Mouse (Mus musculus) cerebellum, postnatal 10 days (tissue): Measurements from ENCODE around the gene B4galt1.

Experiments used
- DNase-seq, 2 experiments: peaks; one replicate each; pipeline ENCODE4 v3.0.0; 2021; ENCODE audit warnings: mixed read lengths in 2 of 2

The B4galt1 gene

DNA sequence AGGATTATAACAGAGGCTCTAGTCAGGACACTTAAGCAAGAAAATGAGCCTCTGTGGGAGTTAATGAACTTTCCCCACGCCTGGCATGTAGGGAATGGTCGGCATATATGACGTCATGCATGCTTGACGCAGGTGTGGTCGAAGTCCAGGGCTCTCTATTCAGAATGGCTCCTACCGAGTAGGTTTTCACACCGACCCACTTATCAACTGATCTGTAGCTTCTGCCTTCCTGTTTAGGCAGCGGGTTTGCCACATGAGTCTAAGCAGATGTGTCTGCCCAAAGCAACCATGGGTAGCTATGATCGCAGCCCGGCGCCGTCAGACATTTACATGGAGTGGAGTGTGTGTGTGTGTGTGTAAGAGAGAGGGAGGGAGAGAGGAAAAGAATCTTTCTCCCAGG lies 14.6 kb downstream of the B4galt1 start:
- no peak for DNase-seq

DNA sequence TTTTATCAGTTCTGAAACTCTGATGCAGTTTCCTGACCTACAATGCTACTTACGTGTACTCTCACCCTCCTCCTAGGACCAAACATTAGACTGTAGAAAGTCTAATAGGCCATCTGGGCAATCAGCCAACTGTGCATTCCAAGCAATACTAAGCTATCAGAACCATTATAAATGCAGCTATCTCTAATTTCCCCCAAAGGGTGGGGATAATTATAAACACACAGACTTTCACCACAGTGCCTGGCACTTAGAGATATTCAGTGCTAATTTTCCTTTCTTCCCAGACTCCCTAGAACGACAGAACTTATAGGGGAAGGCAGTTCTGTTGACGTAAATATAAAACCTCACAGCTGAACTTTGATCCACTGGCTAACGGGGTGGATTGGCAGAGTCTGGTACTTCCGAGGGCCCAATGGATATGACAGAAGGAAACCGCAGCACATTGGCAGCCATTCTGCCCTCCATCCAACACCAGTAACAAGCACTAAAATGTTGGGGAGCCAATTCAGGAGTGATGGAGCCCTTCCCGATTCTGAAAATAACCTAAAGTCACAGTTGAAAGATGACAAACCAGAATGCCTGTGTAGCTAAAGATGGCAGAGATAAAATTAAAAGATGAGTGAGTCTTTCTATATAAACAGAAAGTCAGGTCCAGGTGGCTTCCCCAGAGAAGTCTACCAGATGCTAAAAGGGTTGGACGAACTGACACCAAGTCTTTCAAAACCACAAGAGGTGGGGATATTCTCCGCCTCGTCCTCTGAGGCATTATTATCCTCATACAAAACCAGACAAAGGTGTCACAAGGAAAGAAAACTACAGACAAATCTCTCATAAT lies 16.1 kb downstream of the B4galt1 start:
- DNase-seq: peak; percentile 30 to 34

DNA sequence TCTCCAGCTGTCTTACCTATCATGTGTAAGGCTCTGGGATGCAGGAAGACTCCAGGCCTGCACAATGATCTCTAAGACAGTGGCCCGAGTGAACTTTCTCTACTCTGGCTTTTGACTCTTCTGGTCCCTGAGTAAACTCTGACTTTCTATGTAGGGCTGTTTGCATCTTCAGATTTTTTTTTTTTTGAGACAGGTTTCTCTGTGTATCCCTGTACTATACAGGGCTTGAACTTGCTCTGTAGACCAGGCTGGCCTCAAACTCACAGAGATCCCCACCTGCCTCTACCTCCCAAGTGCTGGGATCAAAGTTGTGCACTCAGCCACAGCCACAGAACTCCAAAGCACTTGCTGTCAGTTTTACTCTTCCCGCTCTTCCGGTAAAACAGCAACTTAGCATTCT lies 16.8 kb downstream of the B4galt1 start:
- DNase-seq: no peak

DNA sequence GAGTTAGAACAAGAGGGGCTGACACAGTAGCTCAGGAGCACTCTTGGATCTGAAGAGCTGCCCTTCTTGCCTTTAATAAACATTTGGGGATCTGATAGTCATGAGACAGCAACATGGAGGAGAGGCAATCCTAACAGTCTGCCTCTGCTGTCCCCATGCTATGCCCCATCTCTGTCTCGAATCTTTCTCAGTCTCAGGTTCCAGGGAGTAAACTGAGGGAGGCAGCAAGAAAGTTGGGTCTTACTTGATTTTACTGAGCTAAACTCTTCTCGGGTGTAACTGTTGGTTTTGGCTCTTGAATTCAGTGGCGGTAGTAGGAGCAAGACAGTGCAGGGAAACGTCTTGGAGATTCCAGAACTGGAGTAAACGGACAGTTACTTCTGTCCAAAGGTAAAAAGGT lies 18.9 kb downstream of the B4galt1 start:
- no peak for DNase-seq

DNA sequence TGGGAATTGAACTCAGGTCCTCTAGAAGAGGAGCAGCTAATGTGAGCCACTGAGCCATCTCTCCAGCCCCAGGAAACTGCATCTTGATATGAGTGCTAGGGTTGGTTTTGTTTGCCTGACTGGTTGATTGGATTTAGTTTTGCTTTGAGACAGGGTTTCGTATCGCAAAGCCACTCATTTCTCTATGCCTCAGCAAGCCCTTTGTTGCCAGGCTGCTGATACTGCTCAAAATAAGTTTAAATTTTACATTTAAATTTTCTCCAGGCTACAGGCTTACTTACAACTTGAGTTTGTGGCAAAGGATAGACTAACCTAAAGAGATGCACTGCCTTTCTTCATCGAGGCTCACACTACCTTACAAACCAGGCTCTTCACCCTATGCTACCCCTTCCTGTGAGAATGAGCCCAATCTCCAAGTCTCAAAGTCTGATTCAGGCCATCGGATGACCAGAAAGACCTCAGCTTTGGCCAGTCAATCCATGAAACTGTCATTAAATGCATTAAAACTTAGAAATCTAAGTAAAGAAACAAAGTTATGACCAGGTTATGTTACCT lies 19.5 kb downstream of the B4galt1 start:
- DNase-seq: no peak

DNA sequence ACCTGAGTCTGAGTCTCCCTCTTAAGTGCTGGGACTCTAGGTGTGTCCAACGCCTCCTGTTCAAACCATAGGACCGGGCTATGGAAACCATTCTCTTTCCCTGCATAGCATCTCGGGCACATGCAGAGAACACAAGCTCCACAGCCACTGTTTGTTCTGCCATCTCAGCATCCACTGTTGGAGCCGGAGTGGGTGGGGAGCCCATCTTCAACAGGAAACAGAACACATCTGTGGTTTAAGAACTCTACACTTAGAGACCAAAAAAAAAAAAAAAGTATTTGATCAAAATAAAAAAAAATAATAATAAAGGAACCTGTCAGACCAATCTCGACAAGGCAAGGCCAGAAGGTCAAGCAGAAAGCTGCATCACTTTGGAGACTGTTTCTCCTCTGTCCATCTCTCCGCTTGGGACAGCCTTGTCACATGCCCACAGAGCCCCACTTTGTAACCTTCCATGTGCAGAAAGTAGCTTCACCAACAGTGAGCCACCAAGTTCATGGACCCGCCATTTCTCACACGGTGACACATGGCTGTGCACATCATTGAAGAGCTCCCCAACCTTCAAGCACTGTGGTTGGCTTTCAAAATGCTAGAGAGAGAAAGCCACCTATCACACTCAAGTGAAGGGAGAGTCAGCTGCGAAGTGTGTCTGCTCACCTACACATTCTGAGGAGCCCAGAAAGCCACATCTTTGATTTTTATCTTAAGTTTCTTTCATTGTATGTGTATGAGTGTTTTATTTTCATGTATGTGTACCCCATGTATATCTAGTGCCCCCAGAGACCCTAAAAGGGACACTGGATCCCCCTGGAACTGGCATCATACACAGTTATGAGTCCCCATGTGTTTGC lies 20.2 kb downstream of the B4galt1 start:
- DNase-seq: no peak

DNA sequence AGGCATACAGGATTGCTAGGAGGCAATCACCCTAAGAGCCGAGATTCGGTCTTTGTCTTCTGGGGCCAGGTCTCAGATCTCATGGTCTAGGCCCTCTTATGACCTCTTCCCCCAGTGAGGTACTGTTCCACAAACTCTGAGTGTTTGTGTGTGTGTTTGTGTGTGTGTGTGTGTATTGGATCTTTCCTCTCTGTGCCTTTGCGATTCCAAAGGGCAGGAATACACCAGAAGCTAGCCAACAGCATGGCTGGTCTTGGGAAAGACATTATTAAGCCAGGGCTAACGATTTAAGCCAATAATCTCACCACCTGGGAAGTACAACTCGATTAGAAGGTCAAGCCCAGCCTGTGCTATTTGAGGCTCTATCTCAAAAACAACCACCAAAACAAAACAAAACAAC lies 23.3 kb downstream of the B4galt1 start:
- DNase-seq: no peak

DNA sequence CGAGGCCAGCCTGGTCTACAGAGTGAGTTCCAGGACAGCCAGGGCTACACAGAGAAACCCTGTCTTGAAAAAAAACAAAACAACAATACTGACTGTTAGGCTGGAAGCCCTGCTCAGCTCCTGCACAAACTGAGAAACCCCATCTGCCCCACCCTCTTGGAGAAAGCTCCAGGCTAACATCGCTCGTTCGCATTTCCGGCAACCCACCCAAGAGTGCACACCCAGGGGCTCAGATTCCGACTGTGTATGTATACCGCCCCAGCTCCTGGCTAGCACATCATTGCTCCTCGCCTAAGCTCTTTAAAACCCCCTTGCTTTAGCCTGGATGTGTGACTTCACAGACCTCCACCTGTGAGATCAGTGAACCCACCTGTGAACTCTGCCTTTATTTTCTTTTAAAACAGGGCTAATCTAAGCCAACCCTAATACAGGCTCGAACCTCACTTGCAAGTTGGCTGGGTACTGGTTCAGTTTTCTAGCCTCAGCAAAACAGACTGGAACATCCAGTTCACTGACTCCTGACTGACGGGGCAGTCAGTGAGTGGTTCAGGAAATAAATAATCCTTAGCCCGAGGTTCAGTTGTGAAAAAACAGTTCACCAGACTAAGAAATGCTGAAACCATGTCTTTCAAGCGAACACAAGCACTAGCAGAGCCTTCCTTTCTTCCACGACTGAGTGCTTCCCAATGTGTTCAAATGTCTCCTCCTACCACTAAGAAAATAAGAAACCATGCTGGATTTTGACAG lies 24.0 kb downstream of the B4galt1 start:
- DNase-seq: no peak

DNA sequence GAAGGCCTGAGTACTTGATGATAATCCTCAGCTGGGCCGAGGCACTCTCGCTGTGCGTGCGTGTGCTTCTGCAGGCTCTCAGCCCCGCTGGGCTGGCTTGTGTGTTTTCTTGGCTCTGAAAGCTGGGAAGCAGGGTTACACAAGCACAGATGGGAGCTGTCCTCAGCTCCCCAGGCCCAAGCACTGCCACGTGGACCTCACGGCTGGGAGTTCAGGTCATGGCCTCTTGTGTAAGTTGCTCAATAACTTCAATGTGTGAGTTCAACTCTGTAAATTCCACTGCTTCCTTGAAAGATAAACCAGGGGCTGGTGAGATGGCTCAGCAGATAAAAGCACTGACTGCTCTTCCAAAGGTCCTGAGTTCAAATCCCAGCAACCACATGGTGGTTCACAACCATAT lies 24.9 kb downstream of the B4galt1 start:
- DNase-seq: peak in 1 of 2 experiments; percentile 19

DNA sequence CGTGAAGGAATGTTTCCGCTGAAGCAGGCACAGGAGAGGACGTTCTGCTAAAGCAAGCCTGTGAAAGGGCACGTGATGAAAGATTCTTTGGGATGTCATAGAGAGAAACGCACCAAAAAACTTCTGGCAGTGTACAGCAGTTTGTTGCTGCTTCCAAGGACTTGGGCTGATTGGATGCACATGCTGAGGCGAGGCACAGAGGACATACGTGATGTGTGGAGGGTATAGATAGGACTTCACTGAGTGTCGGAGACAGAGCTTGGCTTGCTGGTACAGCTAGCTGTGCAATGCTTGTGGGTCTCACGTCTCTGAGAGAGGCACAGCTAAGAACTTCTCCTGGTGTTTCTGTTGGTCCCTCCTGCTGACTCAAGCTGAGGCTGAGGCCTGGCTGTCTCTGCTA lies 25.9 kb downstream of the B4galt1 start:
- DNase-seq: no peak

DNA sequence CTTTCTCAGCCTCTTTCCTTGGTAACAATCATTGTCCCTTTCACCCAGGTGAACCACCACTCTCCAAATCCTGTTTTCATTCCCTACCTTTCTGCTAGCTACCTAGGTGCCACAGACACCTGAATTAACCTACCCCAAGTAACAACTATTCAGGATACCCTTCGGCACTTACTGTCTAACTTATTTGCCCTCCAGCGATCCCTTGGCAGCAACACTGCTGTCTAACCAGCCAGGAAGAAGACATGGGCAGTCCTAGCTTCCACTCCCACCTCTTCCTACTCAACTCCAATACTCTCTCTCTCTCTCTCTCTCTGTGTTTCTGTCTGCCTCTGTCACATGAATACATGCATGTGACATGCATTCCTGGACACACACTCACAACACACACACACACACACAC lies 27.0 kb downstream of the B4galt1 start:
- DNase-seq: no peak

DNA sequence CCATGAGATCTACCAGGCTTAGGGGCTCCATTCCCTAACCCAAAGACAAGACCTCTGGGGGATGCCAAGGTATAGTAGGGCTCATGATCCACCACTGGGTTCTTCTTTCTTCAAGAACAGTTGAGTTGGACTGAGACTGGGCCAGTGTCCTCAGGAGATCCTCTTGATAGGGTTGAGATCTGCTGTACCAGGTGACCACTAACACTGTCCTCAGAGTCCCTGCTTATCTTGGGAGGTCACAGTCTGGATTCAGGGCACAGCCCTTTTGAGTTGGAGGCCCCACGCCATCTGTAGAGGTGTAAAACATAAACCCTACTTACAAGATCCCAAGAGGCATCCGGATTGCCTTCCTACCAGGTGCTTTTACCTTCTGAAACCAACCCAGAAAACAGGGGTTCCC lies 27.8 kb downstream of the B4galt1 start:
- DNase-seq: no peak

DNA sequence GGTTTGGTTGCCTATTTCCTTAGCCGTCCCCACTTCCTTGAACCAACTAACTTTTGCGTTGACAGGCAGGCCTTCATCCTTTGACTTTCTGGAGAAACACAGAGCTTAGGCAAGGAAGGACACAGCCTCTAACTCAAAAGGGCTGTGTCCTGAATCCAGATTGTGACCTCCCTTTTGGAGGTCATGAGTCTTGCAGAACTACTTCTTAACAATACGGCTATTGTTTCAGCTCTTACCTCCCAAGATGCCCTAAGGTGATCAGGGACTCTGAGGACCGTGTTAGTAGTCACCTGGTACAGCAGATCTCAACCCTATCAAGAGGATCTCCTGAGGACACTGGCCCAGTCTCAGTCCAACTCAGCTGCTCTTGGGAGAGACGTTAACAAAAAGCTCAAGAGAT lies 28.7 kb downstream of the B4galt1 start:
- DNase-seq: no peak

DNA sequence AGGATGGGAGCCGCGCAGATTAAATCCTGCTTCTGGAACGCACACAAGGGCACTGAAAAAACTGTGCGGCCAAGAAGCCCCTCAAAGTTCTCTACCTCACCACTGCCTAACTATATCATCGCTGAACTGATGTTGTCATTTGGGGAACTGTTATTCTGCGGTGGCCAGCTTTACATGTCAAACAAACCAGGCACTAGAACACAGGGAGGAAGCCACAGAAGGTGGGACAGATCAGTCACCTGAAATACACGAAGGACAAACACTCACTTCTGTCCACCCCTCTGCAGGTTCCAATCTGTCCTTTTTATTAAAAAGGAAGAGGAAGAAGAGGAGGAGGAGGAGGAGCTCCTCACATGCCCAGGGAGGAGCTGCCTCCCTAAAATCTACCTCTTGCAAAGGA lies 29.3 kb downstream of the B4galt1 start:
- DNase-seq: no peak

DNA sequence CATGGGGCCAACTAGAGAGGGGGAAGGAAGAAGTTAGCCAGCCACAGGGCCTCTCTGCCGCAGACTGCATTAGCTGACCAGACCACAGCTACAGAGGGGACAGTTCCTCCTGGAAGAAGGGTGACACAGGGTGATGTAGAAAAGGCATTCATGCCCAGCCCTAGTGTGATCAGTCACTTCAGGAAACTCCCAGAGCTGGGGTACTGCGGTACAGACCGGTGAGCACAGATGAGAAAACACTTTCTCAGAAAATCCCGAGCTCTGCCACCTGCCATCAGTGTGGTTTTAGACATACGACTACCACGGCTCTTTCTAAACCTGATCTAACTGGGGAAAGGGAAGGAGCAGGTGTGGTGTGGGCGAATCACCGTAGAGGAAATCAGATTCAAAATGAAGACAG lies 30.1 kb downstream of the B4galt1 start:
- no peak for DNase-seq

DNA sequence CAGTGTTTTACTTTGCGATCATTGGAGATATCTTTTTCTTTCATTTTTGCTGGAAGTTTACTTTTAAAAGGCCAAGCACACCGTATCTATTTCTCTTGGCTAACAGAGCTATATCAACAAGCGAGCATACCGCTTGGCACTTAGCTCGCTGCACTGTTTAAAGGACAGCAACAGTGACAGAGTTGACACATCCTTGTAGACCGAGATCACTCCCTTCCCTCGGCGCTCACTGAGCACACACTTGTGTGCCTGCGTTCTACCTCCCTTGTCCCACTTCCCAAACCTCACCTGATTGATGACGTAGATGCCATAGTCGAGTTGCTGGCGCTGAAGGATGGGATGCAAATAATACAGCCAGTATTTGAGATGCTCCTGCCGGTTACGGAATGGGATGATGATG lies 30.7 kb downstream of the B4galt1 start:
- DNase-seq: no peak

DNA sequence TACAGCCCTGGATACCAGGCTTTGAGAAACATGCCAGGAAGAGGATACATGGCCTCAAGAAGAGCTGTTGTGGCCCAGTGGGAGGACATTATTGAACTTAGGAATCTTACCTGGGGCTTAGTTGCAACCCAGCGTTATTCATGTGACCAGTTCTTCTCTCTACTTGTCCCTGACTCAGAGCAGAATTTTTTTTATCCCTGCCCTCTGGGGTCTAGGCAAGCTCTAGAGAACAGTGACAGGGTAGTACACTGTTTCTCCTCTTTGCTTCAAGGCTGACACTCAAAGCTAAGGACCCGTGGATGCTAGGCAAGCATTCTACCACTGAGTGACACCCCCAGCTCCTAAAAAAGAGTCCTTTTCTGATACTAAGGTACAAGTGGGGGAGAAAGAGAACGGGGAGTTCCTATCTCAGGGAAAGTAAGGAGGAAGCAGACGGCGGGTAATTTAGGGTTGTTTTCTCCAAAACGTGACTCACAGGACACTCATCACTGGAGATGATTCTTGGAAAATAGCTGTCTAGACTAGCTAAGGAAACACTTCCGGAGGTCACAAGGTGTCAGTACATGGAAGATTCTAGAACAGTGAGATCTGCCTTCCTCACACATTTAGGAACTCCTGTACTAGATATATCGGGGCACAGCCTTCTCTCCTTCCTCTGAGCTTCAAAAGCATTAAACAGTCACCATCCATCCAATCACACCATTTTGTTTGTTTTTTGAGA lies 32.3 kb downstream of the B4galt1 start:
- DNase-seq: no peak

DNA sequence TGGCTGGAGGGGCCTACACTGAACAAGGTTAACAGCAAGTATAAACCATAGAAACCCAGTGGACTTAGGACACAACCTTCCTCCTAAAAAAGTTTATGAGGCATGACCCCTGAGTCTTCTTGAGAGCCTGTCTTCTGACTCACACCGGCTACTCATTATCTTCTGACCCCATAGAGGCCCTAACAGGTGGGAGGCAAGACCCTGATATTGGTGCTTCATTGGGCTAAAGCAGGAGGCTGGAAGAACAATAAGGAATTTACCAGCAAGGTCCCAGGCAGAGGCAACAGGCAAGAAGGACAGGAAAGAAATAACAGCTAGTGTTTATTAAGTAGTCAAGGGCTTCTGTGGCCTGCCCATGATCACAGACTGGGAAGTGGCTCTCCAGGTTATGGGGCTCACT lies 32.9 kb downstream of the B4galt1 start:
- no peak for DNase-seq

DNA sequence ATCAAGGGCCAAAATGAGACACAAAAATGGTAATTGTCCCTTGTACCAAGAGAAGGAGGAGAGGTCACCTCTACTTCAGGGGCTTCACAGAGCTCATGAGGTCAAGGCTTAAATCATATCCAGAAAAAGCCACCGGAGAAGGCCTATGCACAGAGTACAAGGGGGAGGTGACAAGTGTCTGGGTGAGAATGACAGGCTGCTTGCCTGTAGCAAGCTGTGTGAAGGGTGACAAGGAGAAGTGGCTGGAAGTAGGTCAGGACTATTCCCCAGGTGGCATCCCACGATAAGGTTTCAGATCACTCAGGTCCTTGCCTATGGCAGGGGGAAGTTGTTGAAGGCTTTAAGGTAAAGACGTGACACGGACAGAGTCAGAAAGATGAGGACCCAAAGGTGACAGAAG lies 33.8 kb downstream of the B4galt1 start:
- no peak for DNase-seq

DNA sequence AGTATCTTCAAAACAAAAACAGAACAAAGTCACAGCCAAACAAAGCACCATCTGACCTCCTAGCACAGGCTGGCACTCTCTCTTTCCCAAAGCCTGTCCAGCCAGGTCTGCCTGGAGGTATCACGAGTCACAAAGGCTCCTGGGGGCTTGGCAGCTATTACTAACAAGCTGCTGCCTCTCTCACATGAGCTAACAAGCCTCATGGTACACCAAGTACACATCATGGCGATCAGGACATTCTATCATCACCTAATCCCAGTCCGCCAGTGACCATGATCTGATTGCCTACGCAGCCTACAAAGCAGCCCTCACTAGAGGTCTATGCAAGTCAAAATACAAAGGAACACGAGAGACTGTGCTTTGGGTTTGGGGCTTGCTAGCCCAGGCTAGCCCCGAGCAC lies 34.7 kb downstream of the B4galt1 start:
- DNase-seq: peak in 1 of 2 experiments; percentile 7

DNA sequence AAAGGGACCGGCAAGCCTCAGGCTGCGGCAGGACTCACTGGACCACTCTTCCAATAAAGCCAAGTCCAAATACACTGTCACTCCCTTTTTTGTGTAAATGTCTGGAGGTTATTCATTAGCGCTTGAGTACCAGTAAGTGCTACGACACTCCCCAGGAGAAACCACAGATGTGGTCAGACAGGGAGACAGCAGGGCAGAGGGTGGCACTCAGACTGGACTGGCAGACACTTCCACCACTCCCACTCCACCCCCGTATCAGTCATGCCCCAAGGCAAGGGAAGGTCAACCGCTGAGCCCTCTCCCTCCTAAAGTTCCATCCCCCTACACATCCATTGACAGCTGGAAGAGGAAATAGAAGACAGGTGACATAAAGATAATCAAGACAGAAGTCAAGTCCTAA lies 35.4 kb downstream of the B4galt1 start:
- no peak for DNase-seq

DNA sequence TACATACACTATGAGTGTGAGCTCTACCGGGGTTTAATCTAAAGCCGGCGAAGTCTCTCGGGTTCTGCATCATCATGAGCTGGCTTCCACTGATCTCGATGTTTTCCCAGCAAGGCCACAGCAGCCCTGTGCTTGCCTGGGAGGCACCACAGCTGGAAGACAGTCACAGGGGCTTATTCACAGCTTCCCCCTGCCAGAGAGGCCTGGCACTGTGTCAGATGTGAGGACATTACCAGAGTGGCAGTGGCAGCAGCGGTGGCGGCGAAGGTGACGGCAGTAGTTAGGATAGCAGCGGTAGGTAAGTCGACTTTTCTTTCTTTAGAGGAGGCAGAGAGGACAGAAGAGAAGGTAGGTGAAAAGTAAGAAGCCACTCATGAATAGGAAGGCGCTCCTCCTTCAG lies 35.9 kb downstream of the B4galt1 start:
- no peak for DNase-seq
